Mouse (Mus musculus): Measurements from ENCODE around the gene Sppl3.

- TF ChIP-seq POLR2A (IDR thresholded peaks at IDR 0.05; ENCODE audit: low read depth, low read length) (no peak), CTCF (conservative IDR thresholded peaks at IDR 0.05 in 1 of 2, IDR thresholded peaks at IDR 0.05 in 1 of 2; ENCODE audit: low read depth in 2 of 2, low read length in 2 of 2) (no peak), EP300 (IDR thresholded peaks at IDR 0.05; ENCODE audit: low read length) (no peak), JUND (conservative IDR thresholded peaks at IDR 0.05; ENCODE audit: low read depth, low read length) (no peak), IRF4 (IDR thresholded peaks at IDR 0.05; ENCODE audit: low read depth, low read length) (no peak), POLR2AphosphoS2 (IDR thresholded peaks at IDR 0.05; ENCODE audit: low read depth, low read length) (no peak), ZC3H11A (IDR thresholded peaks at IDR 0.05; ENCODE audit: low read depth, low read length) (no peak), CHD1 (IDR thresholded peaks at IDR 0.05; ENCODE audit: low read depth, low read length) (no peak), MYC (IDR thresholded peaks at IDR 0.05; ENCODE audit: low read depth, low read length) (no peak), MAX (IDR thresholded peaks at IDR 0.05; ENCODE audit: low read length) (no peak), USF1 (IDR thresholded peaks at IDR 0.05; ENCODE audit: low read depth, low read length) (no peak), NELFE (IDR thresholded peaks at IDR 0.05; ENCODE audit: low read depth, low read length) (no peak), ZKSCAN1 (IDR thresholded peaks at IDR 0.05; ENCODE audit: borderline replicate concordance, low read depth, low read length) (no peak), RAD21 (IDR thresholded peaks at IDR 0.05; ENCODE audit: low read depth, low read length) (no peak)
Measured at GRCm38 (mm10) chr5:115147388-115147787, 136.5 kb downstream of the Sppl3 start.

Data from CH12.LX (cell line).